Mouse (Mus musculus) gastrocnemius, adult 2 months (tissue): ENCODE measurements around the gene Sycn. TPM values are rescaled to one million over a fixed set of nuclear protein-coding genes. Genes with fewer than 3 reads are reported as not detected.

ENCODE experiments used
- DNase-seq: peaks from one replicate; pipeline ENCODE4 v3.0.0; 2022
- H3K27ac ChIP-seq: fragments of 200-600 bp; 2 replicates; pipeline ENCODE4 v1.8.1; 2022; ENCODE audit warnings: mild to moderate bottlenecking
- H3K4me3 ChIP-seq: fragments of 200-600 bp; 2 replicates; pipeline ENCODE4 v1.8.1; 2022; ENCODE audit warnings: mild to moderate bottlenecking, moderate library complexity
- CTCF ChIP-seq: fragments of 200-600 bp; IDR thresholded peaks from 2 replicates; pipeline ENCODE4 v1.8.1; 2022; ENCODE audit warnings: antibody characterized with exemption, mild to moderate bottlenecking, moderate library complexity
- intact Hi-C: fragments of 180-260 bp; cut with DNase I; formaldehyde crosslinking; loops from one replicate; pipeline ENCODE4 v1.15.1; 2025
- total RNA-seq, 2 experiments: library from RNA; stranded (reverse); gene quantifications; 2 replicates each; pipeline ENCODE4 v1.2.3; 2021

The Sycn gene
- total RNA-seq, 2 experiments from 2014 or later, result not detected

DNA sequence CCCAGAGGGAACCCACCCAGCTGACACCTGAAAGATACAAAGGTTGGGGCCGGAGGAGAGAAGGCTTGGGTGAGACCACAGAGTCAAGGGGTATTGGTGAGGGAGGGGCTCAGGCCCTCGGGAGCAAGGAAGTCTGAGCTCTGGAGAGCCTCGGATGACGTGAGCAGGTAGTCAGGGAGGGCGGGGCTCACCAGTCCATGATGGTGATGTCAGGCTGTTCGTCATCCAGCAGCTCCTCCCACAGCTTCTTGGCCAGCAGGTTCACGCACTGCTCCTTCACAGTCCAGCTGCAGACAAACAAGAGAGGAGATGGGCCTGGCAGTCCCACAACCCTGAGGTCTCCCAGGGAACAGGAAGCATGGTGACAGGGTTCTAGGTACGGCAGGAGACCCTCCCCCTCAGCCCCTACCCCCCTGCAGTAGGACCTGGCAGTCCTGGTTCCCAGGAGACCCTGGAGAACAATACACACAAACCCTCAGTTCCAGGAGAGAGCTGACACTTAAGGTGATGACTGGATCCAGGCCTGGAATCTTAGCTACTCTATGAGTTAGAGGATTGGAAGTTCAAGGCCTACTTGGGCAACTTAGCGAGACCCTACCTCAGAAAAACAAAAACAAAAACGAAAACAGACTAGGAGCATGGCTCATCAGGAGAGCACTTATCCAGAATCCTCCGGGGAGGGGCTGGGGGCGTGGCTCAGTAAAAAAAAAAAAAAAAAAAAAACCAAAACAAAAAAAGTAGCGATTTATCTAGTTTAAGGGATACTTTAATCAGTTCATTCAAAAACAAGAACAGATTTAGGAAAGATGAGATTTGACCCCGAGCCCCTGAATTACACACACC is 4.6 kb downstream of the Sycn start:
- TF ChIP-seq CTCF, result no peak
- Histone ChIP-seq H3K27ac (no peak overlapping the region), H3K4me3 (no peak overlapping the region)
- intact Hi-C loops, result no loop called here
- DNase-seq, result no peak

DNA sequence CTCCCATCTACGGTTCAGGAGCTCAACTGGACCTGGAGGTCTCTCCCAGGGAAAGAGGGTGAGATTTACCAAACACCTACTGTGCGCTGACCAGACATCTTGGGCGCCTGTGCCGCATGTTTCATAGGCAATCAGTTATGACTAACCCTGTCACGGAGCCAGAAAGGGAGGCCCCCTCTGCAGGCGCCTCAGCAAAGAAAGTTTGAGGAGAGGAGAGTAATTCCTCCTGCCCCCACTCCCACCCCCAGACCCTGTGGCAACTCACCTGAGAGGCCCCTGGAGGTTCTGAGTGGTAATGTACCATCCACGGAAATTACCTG is 5.2 kb downstream of the Sycn start:
- no peak overlapping the region for H3K27ac ChIP-seq
- H3K4me3 ChIP-seq, result no peak overlapping the region
- DNase-seq, result no peak
- TF ChIP-seq CTCF, result no peak
- intact Hi-C loops, result no loop called here

DNA sequence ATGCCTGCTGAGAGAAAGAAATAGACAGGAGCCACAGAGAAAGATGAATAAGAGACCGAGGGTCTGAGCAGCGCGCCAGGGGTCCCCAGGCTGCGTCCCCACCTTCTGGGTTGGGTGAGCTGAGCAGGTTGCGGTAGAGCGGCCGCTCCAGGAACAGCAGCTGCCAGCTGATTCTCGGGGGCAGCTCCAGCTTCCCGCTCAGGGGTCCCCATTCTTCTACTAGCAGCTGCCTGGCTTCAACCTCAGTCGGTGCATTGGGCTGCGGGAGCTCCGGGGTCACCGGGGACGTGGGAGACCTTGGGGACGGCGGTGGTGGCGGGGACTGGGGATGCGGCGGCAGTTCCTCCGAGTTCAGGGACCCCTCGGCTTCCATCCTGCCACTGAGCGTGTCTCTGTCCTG is 6.0 kb downstream of the Sycn start:
- DNase-seq, result no peak
- intact Hi-C loops, result no loop called here
- TF ChIP-seq CTCF, result no peak
- Histone ChIP-seq H3K27ac (no peak overlapping the region), H3K4me3 (peak overlapping the region; percentile 35)

DNA sequence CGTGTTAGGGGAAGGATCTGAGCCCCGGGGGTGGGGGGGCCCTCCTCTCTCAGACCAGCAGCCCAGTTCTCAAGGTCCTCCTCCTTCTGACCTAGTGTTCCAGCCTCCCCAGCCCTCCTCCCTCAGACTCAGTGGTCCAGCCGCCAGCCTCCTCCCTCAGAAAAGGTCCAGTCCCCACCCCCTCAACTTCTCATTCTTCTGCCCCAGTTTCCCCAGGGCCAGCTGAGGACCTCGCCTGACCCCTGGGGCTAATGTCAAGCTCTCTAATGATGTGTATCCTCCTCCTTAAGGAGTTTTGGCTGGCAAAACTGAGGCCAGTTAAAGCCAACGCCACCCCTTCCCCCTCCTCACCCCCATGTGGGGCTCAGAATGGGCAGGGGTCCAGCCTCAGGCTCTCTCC is 6.5 kb downstream of the Sycn start, which contains the start of gene Nccrp1:
Nccrp1 (minus strand) TSS at position 101 of the 400 bp plus-strand sequence.
- Histone ChIP-seq H3K4me3 (peak within 1 kb of the TSS; percentile 35), H3K27ac (no peak within 1 kb of the TSS)
- no peak for TF ChIP-seq CTCF
- no peak for DNase-seq
- intact Hi-C loops, result no loop called here

DNA sequence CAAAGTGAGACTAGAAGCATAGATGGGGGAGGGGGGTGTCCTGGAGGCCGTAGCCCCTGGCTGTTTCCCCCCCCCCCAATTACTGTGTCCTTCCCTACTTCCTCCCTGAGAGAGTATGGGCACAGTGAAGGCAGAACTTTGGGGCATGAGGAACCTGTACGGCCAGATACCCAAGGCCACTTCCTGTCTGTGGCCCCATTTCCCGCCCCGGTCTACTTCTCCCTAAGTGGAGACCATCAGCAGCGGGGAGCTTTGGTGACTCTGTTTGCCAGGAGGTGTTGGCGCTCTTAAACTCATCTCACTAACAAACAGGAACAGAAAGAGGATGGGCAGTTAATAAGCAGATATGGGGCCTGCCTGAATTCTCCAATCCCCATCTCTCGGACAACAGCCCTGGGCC is 6.9 kb downstream of the Sycn start:
- DNase-seq, result no peak
- Histone ChIP-seq H3K4me3 (no peak overlapping the region), H3K27ac (no peak overlapping the region)
- intact Hi-C loops, result no loop called here
- TF ChIP-seq CTCF, result no peak

DNA sequence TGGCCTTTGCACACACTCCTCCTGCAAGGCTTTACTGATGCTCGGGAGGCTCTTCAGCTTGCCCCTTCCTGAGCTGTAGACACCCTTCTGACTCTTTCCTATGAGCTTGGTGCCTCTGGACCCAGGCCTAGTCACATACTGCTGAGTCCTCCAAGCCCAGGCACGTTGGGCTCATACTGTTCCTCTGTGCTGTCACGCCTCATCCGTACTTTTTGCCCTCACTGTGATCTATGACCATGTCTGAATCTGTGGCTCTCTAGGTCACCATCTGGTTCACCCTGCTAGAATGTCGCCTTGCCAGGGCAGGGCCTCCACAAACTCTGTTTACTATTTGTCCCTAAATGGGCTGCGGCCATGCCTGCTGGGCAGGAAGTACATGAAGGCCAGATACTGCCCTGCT is 12.4 kb downstream of the Sycn start:
- no peak overlapping the region for H3K27ac ChIP-seq
- H3K4me3 ChIP-seq, result no peak overlapping the region
- intact Hi-C loops, result no loop called here
- no peak for DNase-seq
- no peak for TF ChIP-seq CTCF

DNA sequence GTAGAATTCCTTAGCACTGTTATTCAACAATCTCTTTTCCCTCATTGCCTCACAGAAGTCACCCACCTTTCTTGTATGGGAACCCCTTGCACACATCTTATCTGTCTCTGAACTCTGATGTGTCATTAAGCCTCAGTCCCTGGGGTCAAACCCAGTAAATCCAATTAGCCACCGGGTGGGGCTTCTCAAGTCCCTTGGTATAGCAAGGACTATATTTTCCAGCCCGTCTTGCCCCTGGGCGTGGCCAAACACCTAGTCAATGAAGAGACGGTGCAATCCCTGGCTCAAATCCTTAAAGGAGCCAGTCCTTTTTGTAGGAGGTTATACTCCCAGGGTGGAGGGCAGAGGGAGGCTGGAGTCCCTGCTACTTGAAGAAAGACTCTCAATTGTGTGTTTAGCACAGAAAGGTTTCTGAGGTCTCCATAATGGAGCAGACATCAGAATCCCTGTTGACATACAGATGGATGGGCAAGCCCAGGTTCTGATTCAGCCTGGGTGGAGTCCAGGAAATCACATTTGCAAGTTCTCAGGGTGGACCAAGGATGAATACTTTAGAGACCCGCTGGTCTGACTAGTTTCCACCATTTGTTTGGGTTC is 15.4 kb downstream of the Sycn start:
- H3K27ac ChIP-seq, result no peak overlapping the region
- TF ChIP-seq CTCF, result no peak
- intact Hi-C loops, result no loop called here
- H3K4me3 ChIP-seq, result no peak overlapping the region
- DNase-seq, result no peak

DNA sequence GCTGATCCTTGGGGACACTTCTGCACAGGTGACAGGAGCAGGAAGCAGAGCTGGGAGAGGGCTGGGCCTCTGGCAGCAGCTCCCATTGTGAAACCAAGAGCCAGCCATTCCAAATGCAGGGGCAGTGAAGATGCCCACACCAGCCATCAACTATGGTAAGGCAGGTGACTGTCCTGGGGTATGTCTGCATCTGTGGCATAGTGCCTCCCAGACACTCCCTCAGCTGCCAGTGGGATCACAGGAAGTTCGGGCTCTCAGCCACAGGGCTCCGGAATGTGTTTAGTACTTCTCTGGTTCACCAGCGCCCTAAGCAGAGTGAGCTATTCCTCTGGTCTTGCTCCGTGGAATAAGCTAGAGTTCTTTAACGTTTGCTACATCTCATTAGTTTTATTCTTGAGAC is 16.4 kb downstream of the Sycn start:
- DNase-seq, result no peak
- intact Hi-C loops, result no loop called here
- Histone ChIP-seq H3K27ac (no peak overlapping the region), H3K4me3 (no peak overlapping the region)
- TF ChIP-seq CTCF, result no peak

DNA sequence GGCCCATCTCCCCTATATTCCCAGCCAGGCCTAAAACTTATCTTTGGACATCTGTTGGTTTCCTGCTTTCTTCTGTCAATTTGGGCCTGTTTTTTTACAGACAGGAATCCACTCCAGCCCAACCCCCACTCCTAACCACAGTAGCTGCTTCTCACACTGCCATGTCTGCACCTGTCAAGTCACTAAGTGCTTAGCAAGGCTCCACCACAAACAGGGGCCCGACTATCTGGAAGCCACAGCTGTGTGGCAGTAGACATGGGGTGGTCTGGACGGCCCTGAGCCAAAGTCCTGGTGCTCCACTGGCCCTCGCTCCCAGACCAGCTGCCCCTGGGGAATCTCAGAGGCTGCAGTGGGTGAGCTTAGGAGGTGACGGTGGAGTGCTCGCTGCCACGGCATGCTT is 17.0 kb downstream of the Sycn start:
- H3K27ac ChIP-seq, result no peak overlapping the region
- TF ChIP-seq CTCF, result no peak
- no peak overlapping the region for H3K4me3 ChIP-seq
- intact Hi-C loops, result no loop called here
- DNase-seq, result no peak

DNA sequence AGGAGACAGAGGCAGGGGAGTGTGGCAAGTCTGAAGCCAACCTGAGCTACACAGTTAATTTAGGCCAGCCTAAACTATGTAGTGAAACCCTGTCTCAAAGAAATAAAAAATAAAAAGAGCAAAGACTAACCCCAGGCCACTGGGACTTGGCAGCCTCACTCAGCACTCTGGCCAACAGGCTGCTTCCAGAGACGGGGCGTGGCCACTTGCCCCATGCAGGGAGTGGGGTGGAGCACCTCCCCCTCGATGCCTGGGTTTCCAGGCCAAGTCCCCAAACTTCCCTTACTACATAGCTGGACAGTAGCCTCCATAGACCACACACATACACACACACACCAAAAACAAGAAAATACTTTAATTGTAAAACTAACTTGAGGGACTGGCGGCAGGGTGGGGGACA is 17.8 kb downstream of the Sycn start:
- no peak for TF ChIP-seq CTCF
- H3K27ac ChIP-seq, result peak overlapping the region; percentile 52; the same call in 1 of the 2 replicates
- H3K4me3 ChIP-seq, result no peak overlapping the region
- intact Hi-C loops, result no loop called here
- DNase-seq, result peak; percentile 84

DNA sequence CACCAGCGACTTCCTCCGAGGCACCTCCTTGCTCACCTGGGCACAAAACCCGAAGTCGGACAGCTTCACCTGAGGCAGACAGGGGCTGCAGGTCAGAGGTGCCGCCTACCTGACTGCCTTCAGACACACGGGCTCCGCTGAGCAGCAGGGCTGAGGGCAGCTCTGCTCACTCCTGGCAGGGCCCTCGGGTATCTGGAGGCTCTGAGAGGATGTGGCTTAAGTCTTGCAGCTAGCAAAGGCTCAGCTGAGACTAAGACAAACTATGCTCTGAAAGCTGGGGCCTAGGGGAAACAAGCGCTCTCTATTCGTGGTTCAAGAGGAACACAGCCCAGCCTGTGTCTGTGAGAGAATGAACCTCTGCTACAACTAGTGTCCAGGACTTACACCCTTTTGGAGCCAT is 20.2 kb downstream of the Sycn start:
- Histone ChIP-seq H3K27ac (no peak overlapping the region), H3K4me3 (no peak overlapping the region)
- intact Hi-C loops, result no loop called here
- DNase-seq, result no peak
- no peak for TF ChIP-seq CTCF

DNA sequence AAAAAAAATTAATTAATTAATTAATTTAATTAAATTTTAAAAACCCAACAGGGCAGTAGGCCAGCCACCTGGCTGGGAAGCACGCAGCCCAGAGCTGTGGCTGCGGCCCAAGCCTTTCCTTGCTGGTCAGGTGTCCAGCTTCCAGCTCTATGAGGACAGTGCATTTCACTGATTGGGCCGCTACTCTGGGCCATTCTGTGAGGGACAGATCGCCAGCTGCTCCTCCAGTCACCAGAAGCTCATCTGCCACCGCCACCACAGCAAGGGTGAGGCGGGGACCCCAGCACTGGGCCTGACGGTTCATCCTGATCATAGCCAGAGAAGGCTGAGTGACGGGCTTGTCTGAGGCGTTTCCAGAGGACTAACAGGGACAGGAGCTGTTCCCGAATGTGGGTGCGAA is 21.3 kb downstream of the Sycn start:
- intact Hi-C loops, result no loop called here
- no peak for TF ChIP-seq CTCF
- no peak for DNase-seq
- no peak overlapping the region for H3K4me3 ChIP-seq
- H3K27ac ChIP-seq, result no peak overlapping the region

DNA sequence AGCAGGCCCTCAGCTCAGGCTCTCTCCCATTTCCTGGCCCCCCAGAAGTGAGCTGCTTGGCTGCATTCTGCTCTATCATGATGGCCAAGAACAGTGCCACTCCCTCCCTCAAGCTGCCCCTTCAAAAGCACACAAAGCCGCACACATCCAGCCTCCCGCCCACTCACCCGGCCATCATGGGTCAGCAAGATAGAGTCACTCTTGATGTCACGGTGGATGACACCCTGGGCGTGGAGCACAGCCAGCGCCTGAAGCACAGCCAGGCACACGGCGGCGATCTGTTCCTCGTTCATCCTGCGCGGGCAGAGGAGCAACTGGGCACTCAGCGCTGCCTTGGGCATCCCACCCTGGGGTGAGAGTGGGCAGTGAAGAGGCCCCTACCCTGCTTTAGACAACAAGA is 21.7 kb downstream of the Sycn start:
- no peak for DNase-seq
- intact Hi-C loops, result no loop called here
- no peak for TF ChIP-seq CTCF
- H3K4me3 ChIP-seq, result no peak overlapping the region
- no peak overlapping the region for H3K27ac ChIP-seq

DNA sequence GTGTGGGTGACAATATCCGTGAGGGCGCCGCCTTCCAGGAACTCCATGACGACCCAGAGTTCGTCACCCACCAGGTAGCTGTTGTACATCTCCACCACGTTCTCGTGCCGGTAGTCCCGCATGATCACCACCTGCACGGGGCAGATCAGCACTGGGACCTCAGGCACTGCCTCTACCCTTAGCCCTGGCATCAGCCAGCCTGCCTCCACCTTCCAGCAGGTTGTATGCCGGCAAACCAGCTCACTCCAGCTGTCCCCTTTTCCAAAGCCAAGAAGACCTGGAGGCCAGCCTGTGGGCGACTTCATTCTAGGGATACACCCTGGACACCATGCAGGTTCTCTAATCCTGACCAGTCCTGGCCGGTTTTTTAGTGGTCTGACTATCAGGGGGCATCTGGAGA is 22.3 kb downstream of the Sycn start:
- intact Hi-C loops, result no loop called here
- DNase-seq, result no peak
- Histone ChIP-seq H3K4me3 (no peak overlapping the region), H3K27ac (no peak overlapping the region)
- no peak for TF ChIP-seq CTCF
